Mouse (Mus musculus) liver, postnatal 0 days (tissue): Measurements from ENCODE around the gene Churc1.

Experiments
- CTCF ChIP-seq: sonication (generic); IDR thresholded peaks from 2 replicates; pipeline ENCODE4 v1.5.1; 2016; ENCODE audit warnings: antibody characterized with exemption, low read depth
- EP300 ChIP-seq: IDR thresholded peaks from 2 replicates; pipeline ENCODE4 v1.6.1; 2016; ENCODE audit warnings: antibody characterized with exemption, low read depth, mild to moderate bottlenecking

DNA sequence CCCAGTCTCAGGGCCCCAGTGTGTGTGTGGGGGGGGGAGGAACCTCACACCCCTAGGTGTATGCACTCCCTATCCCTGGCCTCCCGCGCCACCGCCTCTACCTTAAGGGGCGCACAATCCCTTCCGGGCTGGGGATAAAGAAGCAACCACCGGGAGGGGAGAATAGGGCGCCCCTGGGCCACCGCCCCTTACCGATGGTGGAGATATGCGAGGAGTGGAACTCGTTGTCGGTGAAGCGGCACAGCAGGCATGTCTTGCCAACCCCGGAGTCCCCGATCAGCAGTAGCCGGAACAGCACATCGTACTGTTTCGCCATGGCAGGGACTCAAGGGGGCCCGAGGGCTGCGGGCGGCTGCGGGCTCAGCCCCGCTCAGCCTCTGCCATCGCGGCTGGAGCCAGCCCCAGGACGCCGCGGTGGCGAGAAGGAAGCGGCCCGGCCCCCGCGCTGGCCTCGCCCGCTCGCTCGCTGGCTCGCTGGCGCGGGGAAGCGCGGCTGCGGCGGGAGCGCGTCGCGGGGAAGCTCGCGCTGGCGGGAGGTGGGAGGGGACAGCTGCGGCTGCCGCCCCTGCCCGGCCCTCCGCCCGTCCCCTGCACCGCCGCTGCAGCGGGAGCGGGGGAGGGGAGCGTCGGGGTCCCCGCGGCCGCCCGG lies 56.8 kb downstream of the Churc1 start:
- no peak for TF ChIP-seq CTCF
- TF ChIP-seq EP300 = no peak
